ENCODE assay signal across 20 mouse cellular contexts in genomic region chr17:43109501-43109900, GRCm38 (mm10).
DNase-seq lines count a peak whose midpoint lies in the region; ATAC-seq and TF ChIP-seq lines count a peak whose summit lies in the region.
"Had no signal": no experiment of that assay in that cellular context is flagged by ENCODE, and none has a peak within 500 bp of the region (broad histone marks: within the 10 kb centered on the region; RNA-seq: fewer than 3 reads in every experiment).

No protein-coding gene starts in this region.

- no peak for ATAC-seq in kidney, embryonic 15.5 days (replicated peaks; ENCODE audit: low FRiP score)
- peak; percentile 48 for ATAC-seq in kidney, postnatal 0 days (replicated peaks; ENCODE audit: low FRiP score, low read depth)
- ATAC-seq: forebrain, embryonic 13.5 days had no signal

- no peak overlapping the region for H3K4me3 ChIP-seq in kidney, embryonic 15.5 days (replicated peaks)
- H3K4me3 ChIP-seq in kidney, postnatal 0 days (replicated peaks; ENCODE audit: low read depth, low read length): no peak overlapping the region
- H3K4me3 ChIP-seq in midbrain, embryonic 10.5 days: no peak overlapping the region
- H3K4me3 ChIP-seq: embryonic facial prominence, embryonic 13.5 days; forebrain, embryonic 13.5 days; gastrocnemius, adult 2 months; heart, embryonic 15.5 days; hindbrain, embryonic 13.5 days had no signal

- H3K9ac ChIP-seq in kidney, embryonic 15.5 days: no peak overlapping the region
- no peak overlapping the region for H3K9ac ChIP-seq in kidney, postnatal 0 days (ENCODE audit: low read depth, low read length)
- H3K9ac ChIP-seq: embryonic facial prominence, embryonic 13.5 days; forebrain, embryonic 13.5 days; heart, embryonic 15.5 days; hindbrain, embryonic 13.5 days had no signal

- peaks cover 27% of the 10 kb centered on the region for H3K4me1 ChIP-seq in kidney, embryonic 15.5 days
- H3K4me1 ChIP-seq in kidney, postnatal 0 days (replicated peaks; ENCODE audit: insufficient read depth, low read length): 0 out of 2 replicates have a peak, but pooled peaks cover 11% of the 10 kb centered on the region
- no peaks in the 10 kb centered on the region for H3K4me1 ChIP-seq in midbrain, embryonic 10.5 days
- H3K4me1 ChIP-seq: embryonic facial prominence, embryonic 13.5 days; forebrain, embryonic 13.5 days; heart, embryonic 15.5 days had no signal

- no peak overlapping the region for H3K27ac ChIP-seq in kidney, embryonic 15.5 days
- peak overlapping the region; percentile 60 for H3K27ac ChIP-seq in kidney, postnatal 0 days
- H3K27ac ChIP-seq in midbrain, embryonic 10.5 days (replicated peaks): no peak overlapping the region
- H3K27ac ChIP-seq: embryonic facial prominence, embryonic 13.5 days; forebrain, embryonic 13.5 days; gastrocnemius, adult 2 months; heart, embryonic 15.5 days; hindbrain, embryonic 13.5 days had no signal

- no peak overlapping the region for H3K4me2 ChIP-seq in kidney, embryonic 15.5 days
- H3K4me2 ChIP-seq in kidney, postnatal 0 days (ENCODE audit: low read length): no peak overlapping the region
- H3K4me2 ChIP-seq: embryonic facial prominence, embryonic 13.5 days; forebrain, embryonic 13.5 days; heart, embryonic 11.5 days; heart, embryonic 15.5 days; hindbrain, embryonic 13.5 days had no signal

- peak; percentile 82 for DNase-seq in kidney, adult 11 months
- DNase-seq in gonadal fat pad, adult 2 months (ENCODE audit: low read depth): peak; percentile 47
- peak; percentile 34 for DNase-seq in kidney, postnatal 0 days (ENCODE audit: low spot score)
- peak; percentile 73 to 90 for DNase-seq in kidney, postnatal 36 days
- no peak for DNase-seq in thymus, postnatal 36 days
- DNase-seq in midbrain, embryonic 10.5 days (ENCODE audit: low spot score): no peak
- DNase-seq: adrenal gland, postnatal 10 days; cerebellum, adult 18-20 months; cerebellum, adult 9-11 months; cerebellum, postnatal 36 days; gastrocnemius, adult 2 months; gastrocnemius, postnatal 25 days; heart, adult 18-20 months; heart, postnatal 14 days had no signal

- no peak for TF ChIP-seq CTCF in kidney, postnatal 0 days (IDR thresholded peaks at IDR 0.05; ENCODE audit: low read depth)

- no peaks in the 10 kb centered on the region for H3K36me3 ChIP-seq in kidney, embryonic 15.5 days
- H3K36me3 ChIP-seq in kidney, postnatal 0 days (ENCODE audit: insufficient read depth, low read length): no peaks in the 10 kb centered on the region
- no peaks in the 10 kb centered on the region for H3K36me3 ChIP-seq in midbrain, embryonic 10.5 days
- H3K36me3 ChIP-seq: embryonic facial prominence, embryonic 13.5 days; heart, embryonic 15.5 days; hindbrain, embryonic 13.5 days had no signal

- WGBS in kidney, embryonic 15.5 days: 68% methylated on average over 4 of the region's 4 CpGs
- 55% methylated on average over 4 of the region's 4 CpGs for WGBS in kidney, postnatal 0 days
- 82% methylated on average over 4 of the region's 4 CpGs for WGBS in midbrain, embryonic 10.5 days

- no peaks in the 10 kb centered on the region for H3K27me3 ChIP-seq in kidney, embryonic 15.5 days
- no peaks in the 10 kb centered on the region for H3K27me3 ChIP-seq in kidney, postnatal 0 days (ENCODE audit: insufficient read depth, low read length)
- H3K27me3 ChIP-seq in midbrain, embryonic 10.5 days (ENCODE audit: low read depth, poor library complexity, severe bottlenecking): no peaks in the 10 kb centered on the region
- H3K27me3 ChIP-seq: embryonic facial prominence, embryonic 13.5 days; forebrain, embryonic 13.5 days; heart, embryonic 15.5 days; hindbrain, embryonic 13.5 days had no signal

- no peaks in the 10 kb centered on the region for H3K9me3 ChIP-seq in kidney, embryonic 15.5 days (replicated peaks)
- no peaks in the 10 kb centered on the region for H3K9me3 ChIP-seq in kidney, postnatal 0 days (replicated peaks; ENCODE audit: low read length)
- H3K9me3 ChIP-seq in midbrain, embryonic 10.5 days (replicated peaks): no peaks in the 10 kb centered on the region
- H3K9me3 ChIP-seq: embryonic facial prominence, embryonic 13.5 days; forebrain, embryonic 13.5 days; heart, embryonic 15.5 days; hindbrain, embryonic 13.5 days had no signal

Comparison
In these comparisons a context has a peak if more than half of its experiments do, and no peak if none do; other contexts are left out.
1. DNase-seq: peak in kidney, adult 11 months (single experiment), gonadal fat pad, adult 2 months (single experiment), kidney, postnatal 0 days (single experiment) and kidney, postnatal 36 days (2 of 2); none in thymus, postnatal 36 days (0 of 2) and midbrain, embryonic 10.5 days (single experiment).